Mouse (Mus musculus) hindbrain, embryonic 12.5 days (tissue): ENCODE results near the gene Calr4. TPM values are rescaled to one million over a fixed set of nuclear protein-coding genes. Genes with fewer than 3 reads are reported as not detected.

Source experiments
- ATAC-seq: fragments of 200-750 bp; cut with Nextera tagmentation; 2 replicates; pipeline ENCODE4 v1.8.0; 2017; ENCODE audit warnings: moderate TSS enrichment; ENCODE audit not compliant: low FRiP score
- H3K27ac ChIP-seq: fragments of 300-500 bp; sonication (generic); 2 replicates; pipeline ENCODE4 v1.5.1; 2016; ENCODE audit warnings: mild to moderate bottlenecking
- H3K27me3 ChIP-seq: fragments of 300-500 bp; sonication (generic); 2 replicates; pipeline ENCODE4 v1.6.1; 2016; ENCODE audit warnings: mild to moderate bottlenecking
- H3K36me3 ChIP-seq: fragments of 300-500 bp; sonication (generic); 2 replicates; pipeline ENCODE4 v1.6.1; 2016; ENCODE audit warnings: mild to moderate bottlenecking
- H3K4me1 ChIP-seq: fragments of 300-500 bp; sonication (generic); 2 replicates; pipeline ENCODE4 v1.6.1; 2016
- H3K4me2 ChIP-seq: fragments of 300-500 bp; sonication (generic); replicated peaks from 2 replicates; pipeline ENCODE4 v1.6.1; 2016; ENCODE audit warnings: mild to moderate bottlenecking
- H3K4me3 ChIP-seq: fragments of 300-500 bp; sonication (generic); 2 replicates; pipeline ENCODE4 v1.5.1; 2016; ENCODE audit warnings: mild to moderate bottlenecking
- H3K9ac ChIP-seq: fragments of 300-500 bp; sonication (generic); 2 replicates; pipeline ENCODE4 v1.6.1; 2016; ENCODE audit warnings: mild to moderate bottlenecking, moderate library complexity
- H3K9me3 ChIP-seq: fragments of 300-500 bp; sonication (generic); replicated peaks from 2 replicates; pipeline ENCODE4 v1.6.1; 2016; ENCODE audit warnings: mild to moderate bottlenecking
- polyA plus RNA-seq: library from polyadenylated mRNA; unstranded; fragments of >200 nt; fragmentation: Nextera tagmentation; extraction: Ambion mirVana; gene quantifications from 2 replicates; pipeline ENCODE4 v1.2.1, GENCODE M21; 2016

The Calr4 gene
- polyA plus RNA-seq, 1 experiment from 2014 or later = 1.2 TPM

DNA sequence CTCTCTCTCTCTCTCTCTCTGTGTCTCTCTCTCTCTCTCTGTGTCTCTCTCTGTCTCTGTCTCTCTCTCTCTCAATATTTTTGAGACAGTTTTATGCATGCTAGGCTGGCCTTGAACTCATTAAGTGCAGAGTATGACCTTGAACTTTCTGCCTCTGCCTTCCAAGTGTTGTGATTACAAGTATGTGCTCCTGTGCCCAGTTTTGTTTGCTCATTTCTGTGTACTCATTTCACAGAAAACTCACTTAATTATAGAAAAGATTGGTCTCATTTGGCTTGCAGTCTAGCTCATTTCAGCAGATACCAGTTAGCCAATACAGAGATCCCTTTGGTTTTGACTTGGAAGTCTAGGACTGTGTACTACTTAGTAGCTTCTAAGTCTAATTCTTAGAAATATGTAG, 64.9 kb downstream of the Calr4 start:
- Histone ChIP-seq H3K36me3 (no peaks in the 10 kb centered on the region), H3K4me3 (no peak overlapping the region), H3K9me3 (no peaks in the 10 kb centered on the region), H3K4me1 (no peaks in the 10 kb centered on the region), H3K9ac (no peak overlapping the region), H3K27me3 (no peaks in the 10 kb centered on the region), H3K27ac (no peak overlapping the region), H3K4me2 (no peak overlapping the region)
- ATAC-seq = no peak

Other genes with a start within 250 kb of the Calr4 start
- 113 and 120 TPM in 2 replicates for gene Nrd1, start 233.8 kb upstream of the Calr4 start, polyA plus RNA-seq
- gene Osbpl9, start 32.2 kb upstream of the Calr4 start, polyA plus RNA-seq = 87.9 and 97.4 TPM in 2 replicates
- gene Eps15, start 45.8 kb downstream of the Calr4 start, polyA plus RNA-seq = 69.2 and 81.1 TPM in 2 replicates
- gene Ttc39a, start 172.1 kb downstream of the Calr4 start, polyA plus RNA-seq = 2.2 and 2.3 TPM in 2 replicates